ENCODE assay signal across 8 mouse cellular contexts in the genomic region with DNA sequence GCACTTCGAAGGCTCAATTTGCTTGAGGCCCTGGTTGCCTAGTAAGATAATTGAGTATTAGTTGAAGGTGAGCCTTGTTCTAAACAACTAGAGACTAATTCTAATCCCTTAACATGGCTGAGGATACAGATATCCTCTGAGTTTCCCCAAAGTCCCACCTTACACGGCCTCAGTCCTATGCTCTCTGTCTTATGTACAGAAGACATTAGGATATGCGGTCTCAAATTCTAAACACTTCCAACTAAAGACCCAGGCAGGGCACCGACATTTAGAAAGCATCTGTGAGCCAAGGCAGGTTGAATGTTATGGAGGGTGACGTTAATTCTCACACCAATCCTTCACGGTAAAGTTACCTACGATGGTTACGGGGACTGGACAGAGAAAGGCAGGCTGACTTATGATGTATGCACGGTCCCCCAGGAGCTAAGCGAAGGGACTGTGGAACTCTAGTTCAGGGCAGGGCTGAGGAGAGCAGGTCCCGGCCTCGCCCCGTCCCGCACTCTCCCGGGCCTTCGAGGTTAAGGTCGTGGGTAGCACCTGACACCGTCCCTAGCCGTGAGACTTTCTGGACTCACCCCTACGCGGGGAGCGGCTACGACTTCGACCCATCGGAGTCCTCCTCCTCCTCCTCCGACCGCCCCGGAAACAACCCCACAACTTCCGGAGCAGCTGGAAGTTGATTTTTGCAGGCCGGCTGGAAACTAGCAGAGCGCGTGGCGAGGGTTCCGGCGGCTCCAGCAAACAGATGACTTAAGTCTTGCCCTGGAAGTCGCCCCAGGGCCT. TPM values are rescaled to one million over a fixed set of nuclear protein-coding genes. Genes with fewer than 3 reads are reported as not detected.
DNase-seq lines count a peak whose midpoint lies in the region; ATAC-seq and TF ChIP-seq lines count a peak whose summit lies in the region.

TSS of gene Snrnp27 (minus strand) at position 651 of the 783 bp plus-strand sequence.

- H3K9ac ChIP-seq in hindbrain, postnatal 0 days (replicated peaks; ENCODE audit: low read length), result peak within 1 kb of the TSS; percentile 77

- H3K4me1 ChIP-seq in hindbrain, postnatal 0 days (ENCODE audit: insufficient read depth, low read length), result no peaks in the 10 kb centered on the region

- DNase-seq in ZHBTc4 (ENCODE audit: low read depth, low spot score), result peak; percentile 98
- DNase-seq in gastrocnemius, adult 2 months, result peak; percentile 93
- DNase-seq in hindbrain, postnatal 0 days (ENCODE audit: low spot score), result peak; percentile 94
- DNase-seq in left cerebral cortex, adult 2 months (ENCODE audit: extremely low spot score in 1 of 2, low spot score in 2 of 2), result peak; percentile 87 to 93
- DNase-seq in right cerebral cortex, adult 2 months (ENCODE audit: low spot score in 2 of 2), result peak; percentile 88 to 92
- DNase-seq in urinary bladder, postnatal 14 days (ENCODE audit: low spot score), result peak; percentile 89

- H3K27ac ChIP-seq in gastrocnemius, adult 2 months, result peak within 1 kb of the TSS; percentile 90
- H3K27ac ChIP-seq in hindbrain, postnatal 0 days, result peak within 1 kb of the TSS; percentile 45
- H3K27ac ChIP-seq in left cerebral cortex, adult 2 months, result peak within 1 kb of the TSS; percentile 80

- no peaks in the 10 kb centered on the region for H3K9me3 ChIP-seq in hindbrain, postnatal 0 days (ENCODE audit: low read length)

- intact Hi-C loops in gastrocnemius, adult 2 months (cut with DNase I), result loop anchor here (2.0 kb wide), 1 partner anchor 49 kb away; the partner anchor contains the start of gene Gmcl1
- intact Hi-C loops in left cerebral cortex, adult 2 months (cut with DNase I), result no loop called here

- H3K4me3 ChIP-seq in gastrocnemius, adult 2 months, result peak within 1 kb of the TSS; percentile 96
- peak within 1 kb of the TSS; percentile 75 for H3K4me3 ChIP-seq in hindbrain, postnatal 0 days (ENCODE audit: low read length)
- peak within 1 kb of the TSS; percentile 81 for H3K4me3 ChIP-seq in left cerebral cortex, adult 2 months

- H3K27me3 ChIP-seq in hindbrain, postnatal 0 days (ENCODE audit: insufficient read depth, low read length), result no peaks in the 10 kb centered on the region

- no peak for TF ChIP-seq CTCF in gastrocnemius, adult 2 months (IDR thresholded peaks at IDR 0.05)
- TF ChIP-seq CTCF in hindbrain, postnatal 0 days (IDR thresholded peaks at IDR 0.05; ENCODE audit: low read depth), result no peak
- no peak for TF ChIP-seq CTCF in left cerebral cortex, adult 2 months (IDR thresholded peaks at IDR 0.05)

- peak within 1 kb of the TSS; percentile 75 for H3K4me2 ChIP-seq in hindbrain, postnatal 0 days (ENCODE audit: low read depth, low read length)

- ATAC-seq in common myeloid progenitor, adult 5-6 weeks (replicated peaks; ENCODE audit: low read depth, poor library complexity, severe bottlenecking), result peak; percentile 98
- peak; percentile 93 for ATAC-seq in hindbrain, postnatal 0 days
- peak; percentile 100 for ATAC-seq in megakaryocyte, adult 5-6 weeks (ENCODE audit: poor library complexity, severe bottlenecking)

- WGBS in hindbrain, postnatal 0 days, result 3% methylated on average over 36 of the region's 36 CpGs

- peaks cover 27% of the 10 kb centered on the region for H3K36me3 ChIP-seq in hindbrain, postnatal 0 days (ENCODE audit: insufficient read depth, low read length)

RNA-seq across cellular contexts. Expression of gene Snrnp27, which starts in this region (rescaled TPM):
- total RNA-seq in common myeloid progenitor, adult 5-6 weeks (2017), result 96.1 and 135 TPM in 2 replicates
- total RNA-seq in gastrocnemius, adult 2 months (2021), result 10 to 100 TPM; 71.7 to 87.0 TPM
- total RNA-seq in hindbrain, postnatal 0 days (2014; rRNA removed), result 12.7 and 21.6 TPM in 2 replicates
- polyA plus RNA-seq in hindbrain, postnatal 0 days (2015; fragmentation: Nextera tagmentation; extraction: Ambion mirVana), result 107 and 114 TPM in 2 replicates
- total RNA-seq in left cerebral cortex, adult 2 months (2021), result 10 to 100 TPM; 52.5 to 55.7 TPM
- 81.4 and 81.9 TPM in 2 replicates for total RNA-seq in megakaryocyte, adult 5-6 weeks (2015)
- 100 and 101 TPM in 2 replicates for total RNA-seq in megakaryocyte, adult 5-6 weeks (2017)

Comparison
In these comparisons a context has a peak if more than half of its experiments do, and no peak if none do; other contexts are left out.
1. Peak in every context shown above with its lines: DNase-seq, ATAC-seq, H3K4me3 ChIP-seq and H3K27ac ChIP-seq.